Mouse (Mus musculus) liver, embryonic 14.5 days (tissue): Measurements from ENCODE around the gene Lrba. TPM values are rescaled to one million over a fixed set of nuclear protein-coding genes. Genes with fewer than 3 reads are reported as not detected.

Experiments used
- ATAC-seq: fragments of 200-750 bp; cut with Nextera tagmentation; 2 replicates; pipeline ENCODE4 v1.8.0; 2017; ENCODE audit warnings: moderate number of reproducible peaks, mild to moderate bottlenecking, moderate library complexity; ENCODE audit not compliant: insufficient read depth
- DNase-seq, 3 experiments: peaks; one replicate each; pipeline ENCODE4 v3.0.0-alpha.2; 2012 to 2013; ENCODE audit warnings: low read depth in 3 of 3, low spot score in 3 of 3
- H3K27ac ChIP-seq: fragments of 300-500 bp; sonication (generic); 2 replicates; pipeline ENCODE4 v1.5.1; 2014; ENCODE audit warnings: moderate library complexity, mild to moderate bottlenecking, control low read depth, inconsistent platforms
- H3K27me3 ChIP-seq: fragments of 300-500 bp; sonication (generic); 2 replicates; pipeline ENCODE4 v1.6.1; 2014; ENCODE audit warnings: mild to moderate bottlenecking, low read length, moderate library complexity; ENCODE audit not compliant: control insufficient read depth, insufficient read depth
- H3K36me3 ChIP-seq: fragments of 300-500 bp; sonication (generic); replicated peaks from 2 replicates; pipeline ENCODE4 v1.6.1; 2014; ENCODE audit warnings: low read depth; ENCODE audit not compliant: control insufficient read depth, insufficient read depth
- H3K4me1 ChIP-seq, 2 experiments: fragments of 200-500 bp in 1 of 2; fragments of 300-500 bp in 1 of 2; sonication (generic) in 1 of 2; replicated peaks; 2 replicates each; pipeline ENCODE4 v1.6.1; 2012 to 2014; ENCODE audit warnings: antibody characterized with exemption in 1 of 2, inconsistent platforms in 1 of 2, low read length in 1 of 2; ENCODE audit not compliant: control insufficient read depth in 2 of 2, insufficient read depth in 2 of 2
- H3K4me2 ChIP-seq: fragments of 300-500 bp; sonication (generic); 2 replicates; pipeline ENCODE4 v1.6.1; 2014; ENCODE audit warnings: low read depth, mild to moderate bottlenecking, control low read depth, moderate library complexity
- H3K4me3 ChIP-seq, 2 experiments: fragments of 200-500 bp in 1 of 2; fragments of 300-500 bp in 1 of 2; sonication (generic) in 1 of 2; 2 replicates each; pipeline ENCODE4 v1.5.1; 2012 to 2014; ENCODE audit warnings: low read depth in 2 of 2, low read length in 2 of 2, mild to moderate bottlenecking in 2 of 2, control low read depth in 1 of 2, inconsistent platforms in 1 of 2, moderate library complexity in 1 of 2; ENCODE audit not compliant: insufficient read depth in 1 of 2
- H3K9ac ChIP-seq: fragments of 300-500 bp; sonication (generic); replicated peaks from 2 replicates; pipeline ENCODE4 v1.6.1; 2014; ENCODE audit warnings: mild to moderate bottlenecking, control low read depth, moderate library complexity
- H3K9me3 ChIP-seq: fragments of 300-500 bp; sonication (generic); 2 replicates; pipeline ENCODE4 v1.6.1; 2016; ENCODE audit warnings: low read length, mixed read lengths; ENCODE audit not compliant: control insufficient read depth
- CTCF ChIP-seq: IDR thresholded peaks from 2 replicates; pipeline ENCODE4 v1.5.1; 2016; ENCODE audit warnings: antibody characterized with exemption, low read depth, control low read depth
- EP300 ChIP-seq: IDR thresholded peaks from 2 replicates; pipeline ENCODE4 v1.6.1; 2016; ENCODE audit warnings: antibody characterized with exemption, low read depth
- WGBS: fragments of 180-500 bp; shearing (Covaris S2); extraction: QIAGEN DNeasy Blood & Tissue Kit; methylation state at CpG from one replicate; pipeline ENCODE4 v1.1.7; 2014; ENCODE audit not compliant: insufficient replicate concordance; 5-methylcytosine and 5-hydroxymethylcytosine counted together
- polyA plus RNA-seq, 2 experiments: library from polyadenylated mRNA; depleted of rRNA in 1 of 2; stranded (reverse) in 1 of 2; unstranded in 1 of 2; fragments of >200 nt; fragmentation: Nextera tagmentation in 1 of 2; extraction: Ambion mirVana in 1 of 2; gene quantifications; 2 replicates each; pipeline versions ENCODE4 v1.2.1 to v1.2.3; 2012 to 2014

Lrba gene
- polyA plus RNA-seq, 2 experiments = 3.7 to 4.4 TPM

- DNase-seq (no peak), ATAC-seq (no peak)
- H3K4me3 ChIP-seq = peak overlapping the region; percentile 90 to 93
- no peaks in the 10 kb centered on the region for H3K9me3 ChIP-seq
- TF ChIP-seq CTCF = 0 out of 2 replicates have a peak, but pooled peaks have one; percentile 6
- no peak for TF ChIP-seq EP300
- WGBS = 0% methylated on average over 22 of the region's 28 CpGs
- H3K27me3 ChIP-seq = no peaks in the 10 kb centered on the region
- peak overlapping the region; percentile 97 for H3K9ac ChIP-seq
- no peaks in the 10 kb centered on the region for H3K36me3 ChIP-seq
- H3K27ac ChIP-seq = peak overlapping the region; percentile 84
- H3K4me2 ChIP-seq = peak overlapping the region; percentile 99
- peaks cover 0 to 6% of the 10 kb centered on the region in 2 experiments; a peak in 1 of 4 replicates for H3K4me1 ChIP-seq
These were observed 241 bp upstream of the Lrba start for GRCm38 (mm10) chr3:86224314-86224563.

GRCm38 (mm10) chr3:86231532-86232086 is 7.1 kb downstream of the Lrba start:
- Histone ChIP-seq H3K9me3 (no peaks in the 10 kb centered on the region), H3K4me3 (no peak overlapping the region), H3K27me3 (no peaks in the 10 kb centered on the region), H3K27ac (no peak overlapping the region), H3K9ac (no peak overlapping the region), H3K4me1 (no peaks in the 10 kb centered on the region; a peak in 1 of 4 replicates), H3K4me2 (no peak overlapping the region), H3K36me3 (no peaks in the 10 kb centered on the region)
- 51% methylated on average over 1 of the region's 1 CpGs for WGBS
- DNase-seq = no peak
- no peak for TF ChIP-seq EP300
- ATAC-seq = no peak

GRCm38 (mm10) chr3:86247193-86247592 is 22.7 kb downstream of the Lrba start:
- no peaks in the 10 kb centered on the region for H3K9me3 ChIP-seq
- no peaks in the 10 kb centered on the region for H3K27me3 ChIP-seq
- no peak overlapping the region for H3K4me2 ChIP-seq
- DNase-seq (no peak), ATAC-seq (no peak)
- TF ChIP-seq EP300 = no peak
- no peak for TF ChIP-seq CTCF
- 80% methylated on average over 8 of the region's 8 CpGs for WGBS
- H3K4me1 ChIP-seq = peaks cover 7 to 10% of the 10 kb centered on the region in 2 experiments
- H3K36me3 ChIP-seq = no peaks in the 10 kb centered on the region
- no peak overlapping the region for H3K9ac ChIP-seq
- no peak overlapping the region for H3K27ac ChIP-seq
- H3K4me3 ChIP-seq = no peak overlapping the region

GRCm38 (mm10) chr3:86251212-86251611 is 26.7 kb downstream of the Lrba start:
- Histone ChIP-seq H3K9ac (peak overlapping the region; percentile 68), H3K36me3 (no peaks in the 10 kb centered on the region), H3K27ac (peak overlapping the region; percentile 64), H3K27me3 (no peaks in the 10 kb centered on the region), H3K4me3 (peak overlapping the region; percentile 49 to 72), H3K4me1 (peaks cover 21 to 24% of the 10 kb centered on the region in 2 experiments), H3K4me2 (peak overlapping the region; percentile 73), H3K9me3 (no peaks in the 10 kb centered on the region)
- 18% methylated on average over 1 of the region's 1 CpGs for WGBS
- TF ChIP-seq CTCF (no peak), EP300 (peak; percentile 73)
- ATAC-seq = peak; percentile 97
- DNase-seq = peak; percentile 54 to 68 (median 59)

- Histone ChIP-seq H3K4me3 (no peak overlapping the region), H3K36me3 (no peaks in the 10 kb centered on the region), H3K9ac (peak overlapping the region; percentile 19), H3K9me3 (no peaks in the 10 kb centered on the region), H3K27me3 (no peaks in the 10 kb centered on the region), H3K4me2 (peak overlapping the region; percentile 73), H3K27ac (peak overlapping the region; percentile 34), H3K4me1 (peaks cover 21 to 24% of the 10 kb centered on the region in 2 experiments)
- ATAC-seq = peak; percentile 36; the same call in 1 of the 2 replicates
- TF ChIP-seq EP300 = no peak
- no peak for TF ChIP-seq CTCF
- DNase-seq = peak in 1 of 3 experiments; percentile 22
These were observed 28.1 kb downstream of the Lrba start for GRCm38 (mm10) chr3:86252588-86252987.
